Comparison of ENCODE assay signal across 8 mouse cellular contexts in genomic region chr16:94571111-94571993, GRCm38 (mm10). TPM values are rescaled to one million over a fixed set of nuclear protein-coding genes. Genes with fewer than 3 reads are reported as not detected.
DNase-seq lines count a peak whose midpoint lies in the region; ATAC-seq and TF ChIP-seq lines count a peak whose summit lies in the region.

No protein-coding gene starts in this region.

- H3K4me1 ChIP-seq in lung, postnatal 0 days (ENCODE audit: insufficient read depth, low read depth, low read length) = peaks cover 13% of the 10 kb centered on the region
- H3K4me1 ChIP-seq in embryonic facial prominence, embryonic 11.5 days (ENCODE audit: control insufficient read depth, insufficient read depth, low read length) = no peaks in the 10 kb centered on the region; the same call in 1 of the 2 replicates

- H3ac ChIP-seq in myocyte (ENCODE audit: control insufficient read depth, insufficient read length) = peak overlapping the region; percentile 99

- DNase-seq in lung, postnatal 0 days (ENCODE audit: low spot score) = peak; percentile 55
- no peak for DNase-seq in lung, adult 18-20 months
- peak; percentile 18 for DNase-seq in embryonic facial prominence, embryonic 11.5 days (ENCODE audit: low spot score)
- DNase-seq in induced T-regulatory cell, adult 2 months (ENCODE audit: low read depth) = peak; percentile 59
- DNase-seq in left cerebral cortex, adult 9 months (ENCODE audit: low spot score in 2 of 2) = no peak
- no peak for DNase-seq in gastrocnemius, adult 8-10 months (ENCODE audit: low spot score in 2 of 2)

- H3K9ac ChIP-seq in lung, postnatal 0 days (replicated peaks; ENCODE audit: low read depth) = peak overlapping the region; percentile 98
- H3K9ac ChIP-seq in embryonic facial prominence, embryonic 11.5 days (replicated peaks; ENCODE audit: low read length) = peak overlapping the region; percentile 99

- H3K4me3 ChIP-seq in lung, postnatal 0 days (ENCODE audit: low read depth, low read length) = peak overlapping the region; percentile 98
- peak overlapping the region; percentile 95 for H3K4me3 ChIP-seq in embryonic facial prominence, embryonic 11.5 days (ENCODE audit: low read depth, low read length)
- peak overlapping the region; percentile 47 for H3K4me3 ChIP-seq in myocyte

- peaks cover 59% of the 10 kb centered on the region for H3K79me2 ChIP-seq in myocyte (ENCODE audit: control insufficient read depth, insufficient read depth)

- TF ChIP-seq CTCF in lung, postnatal 0 days (IDR thresholded peaks at IDR 0.05) = no peak

- no peak for TF ChIP-seq EP300 in lung, postnatal 0 days (IDR thresholded peaks at IDR 0.05)

- ATAC-seq in lung, postnatal 0 days = no peak
- ATAC-seq in embryonic facial prominence, embryonic 11.5 days (replicated peaks; ENCODE audit: insufficient number of reproducible peaks, low FRiP score, low TSS enrichment, low read depth) = no peak
- no peak for ATAC-seq in monocyte, adult 5-6 weeks (replicated peaks; ENCODE audit: insufficient number of reproducible peaks, low FRiP score, low TSS enrichment, poor library complexity, severe bottlenecking)

- H3K9me3 ChIP-seq in lung, postnatal 0 days (ENCODE audit: low read length) = no peaks in the 10 kb centered on the region
- no peaks in the 10 kb centered on the region for H3K9me3 ChIP-seq in embryonic facial prominence, embryonic 11.5 days (replicated peaks; ENCODE audit: control insufficient read depth, low read length)

- peak overlapping the region; percentile 75 for H3K4me2 ChIP-seq in lung, postnatal 0 days (replicated peaks; ENCODE audit: low read depth, low read length)
- peak overlapping the region; percentile 64 for H3K4me2 ChIP-seq in embryonic facial prominence, embryonic 11.5 days (ENCODE audit: low read depth, low read length)
- H3K4me2 ChIP-seq in myocyte (ENCODE audit: low read depth) = peak overlapping the region; percentile 89

- TF ChIP-seq POLR2A in myocyte (IDR thresholded peaks at IDR 0.05; ENCODE audit: insufficient read length, low read depth) = no peak

- no peaks in the 10 kb centered on the region for H3K36me3 ChIP-seq in lung, postnatal 0 days (ENCODE audit: insufficient read depth, low read length)
- H3K36me3 ChIP-seq in embryonic facial prominence, embryonic 11.5 days (replicated peaks; ENCODE audit: control insufficient read depth, insufficient read depth, low read depth, low read length) = no peaks in the 10 kb centered on the region
- H3K36me3 ChIP-seq in myocyte (ENCODE audit: control insufficient read depth, insufficient read depth) = no peaks in the 10 kb centered on the region

- H3K27me3 ChIP-seq in lung, postnatal 0 days (replicated peaks; ENCODE audit: insufficient read depth, low read length) = no peaks in the 10 kb centered on the region
- H3K27me3 ChIP-seq in embryonic facial prominence, embryonic 11.5 days (ENCODE audit: control insufficient read depth, insufficient read depth, low read length) = no peaks in the 10 kb centered on the region
- no peaks in the 10 kb centered on the region for H3K27me3 ChIP-seq in myocyte (ENCODE audit: control insufficient read depth, insufficient read depth, insufficient read length)

- WGBS in lung, postnatal 0 days = 21% methylated on average over 10 of the region's 10 CpGs
- 32% methylated on average over 10 of the region's 10 CpGs for WGBS in embryonic facial prominence, embryonic 11.5 days

- peak overlapping the region; percentile 100 for H3K27ac ChIP-seq in lung, postnatal 0 days (ENCODE audit: low read length)
- H3K27ac ChIP-seq in embryonic facial prominence, embryonic 11.5 days (replicated peaks; ENCODE audit: low read depth, low read length) = peak overlapping the region; percentile 100

TF ChIP-seq in myocyte, 11 proteins besides CTCF, POLR2A, EP300 and RAD21:
- TF ChIP-seq MYOG (IDR thresholded peaks at IDR 0.05; ENCODE audit: control insufficient read depth in 1 of 3, insufficient read depth in 1 of 3, insufficient read length in 2 of 3, low read depth in 2 of 3) (no peak), REST (IDR thresholded peaks at IDR 0.05; ENCODE audit: insufficient read depth, insufficient read length) (no peak), POLR2AphosphoS2 (IDR thresholded peaks at IDR 0.05; ENCODE audit: insufficient read length, low read depth) (no peak), SRF (IDR thresholded peaks at IDR 0.05; ENCODE audit: control insufficient read depth, insufficient read length, low read depth) (no peak), USF1 (IDR thresholded peaks at IDR 0.05; ENCODE audit: low read depth) (no peak), E2F4 (IDR thresholded peaks at IDR 0.05; ENCODE audit: insufficient read depth) (no peak), CEBPB (IDR thresholded peaks at IDR 0.05; ENCODE audit: insufficient read depth, poor library complexity, severe bottlenecking) (no peak), MAX (IDR thresholded peaks at IDR 0.05; ENCODE audit: low read depth) (no peak), TCF12 (IDR thresholded peaks at IDR 0.05; ENCODE audit: insufficient read depth, poor library complexity, severe bottlenecking) (no peak), TCF3 (IDR thresholded peaks at IDR 0.05; ENCODE audit: insufficient read length, low read depth) (no peak), MYOD1 (IDR thresholded peaks at IDR 0.05; ENCODE audit: control insufficient read depth in 1 of 3, insufficient read length in 2 of 3, low read depth in 2 of 3) (no peak)

RNA-seq across cellular contexts. Expression of gene Dyrk1a, which starts 1.5 kb away (rescaled TPM):
- polyA plus RNA-seq in lung, postnatal 0 days (2015; fragmentation: Nextera tagmentation; extraction: Ambion mirVana) = 7.7 and 8.0 TPM in 2 replicates
- 12.1 and 13.6 TPM in 2 replicates for polyA plus RNA-seq in embryonic facial prominence, embryonic 11.5 days (2014; fragmentation: Nextera tagmentation; extraction: Ambion mirVana)
- polyA plus RNA-seq in myocyte (2012; fragmentation: generic; extraction: Trizol) = 20.7 TPM
- total RNA-seq in monocyte, adult 5-6 weeks (2017) = 87.6 to 107 TPM (median 95.1 TPM) in 3 replicates
- total RNA-seq in gastrocnemius, adult 8-10 months (2022) = 100 to 1,000 TPM in 3 of 4 experiments, 10 to 100 TPM in 1; 95.4 to 131 (median 109) TPM

RNA-seq across cellular contexts. Expression of gene Vps26c, which starts 44.7 kb away (rescaled TPM):
- 46.6 and 47.5 TPM in 2 replicates for polyA plus RNA-seq in lung, postnatal 0 days (2015; fragmentation: Nextera tagmentation; extraction: Ambion mirVana)
- 52.3 and 61.2 TPM in 2 replicates for polyA plus RNA-seq in embryonic facial prominence, embryonic 11.5 days (2014; fragmentation: Nextera tagmentation; extraction: Ambion mirVana)
- polyA plus RNA-seq in myocyte (2012; fragmentation: generic; extraction: Trizol) = 58.3 TPM
- total RNA-seq in monocyte, adult 5-6 weeks (2017) = 27.9 to 44.3 TPM (median 39.2 TPM) in 3 replicates
- total RNA-seq in gastrocnemius, adult 8-10 months (2022) = 10 to 100 TPM in 3 of 4 experiments, 1 to 10 TPM in 1; 8.6 to 12.1 (median 10.2) TPM

Comparison
In these comparisons a context has a peak if more than half of its experiments do, and no peak if none do; other contexts are left out.
1. DNase-seq: peak in lung, postnatal 0 days (single experiment), embryonic facial prominence, embryonic 11.5 days (single experiment) and induced T-regulatory cell, adult 2 months (single experiment); none in lung, adult 18-20 months (0 of 2), left cerebral cortex, adult 9 months (0 of 2) and gastrocnemius, adult 8-10 months (0 of 2).
2. H3K4me3 ChIP-seq: peak in every context shown above with its lines; median percentile 98 in lung, postnatal 0 days; 95 in embryonic facial prominence, embryonic 11.5 days; 47 in myocyte.
3. Peak in every context shown above with its lines, with median percentiles within 50 percentile points of each other: H3K4me2 ChIP-seq.